Mouse (Mus musculus) adrenal gland, adult 8-10 months (tissue): ENCODE measurements around the gene Vnn3. TPM values are rescaled to one million over a fixed set of nuclear protein-coding genes. Genes with fewer than 3 reads are reported as not detected.

Experiments
- DNase-seq: peaks from one replicate; pipeline ENCODE4 v3.0.0; 2022
- total RNA-seq, 4 experiments: library from RNA; stranded (reverse); gene quantifications; 2 replicates each; pipeline ENCODE4 v1.2.4; 2022

Gene Vnn3
- total RNA-seq, 4 experiments from 2014 or later = 0.74 to 37.9 (median 12.2) TPM

DNA sequence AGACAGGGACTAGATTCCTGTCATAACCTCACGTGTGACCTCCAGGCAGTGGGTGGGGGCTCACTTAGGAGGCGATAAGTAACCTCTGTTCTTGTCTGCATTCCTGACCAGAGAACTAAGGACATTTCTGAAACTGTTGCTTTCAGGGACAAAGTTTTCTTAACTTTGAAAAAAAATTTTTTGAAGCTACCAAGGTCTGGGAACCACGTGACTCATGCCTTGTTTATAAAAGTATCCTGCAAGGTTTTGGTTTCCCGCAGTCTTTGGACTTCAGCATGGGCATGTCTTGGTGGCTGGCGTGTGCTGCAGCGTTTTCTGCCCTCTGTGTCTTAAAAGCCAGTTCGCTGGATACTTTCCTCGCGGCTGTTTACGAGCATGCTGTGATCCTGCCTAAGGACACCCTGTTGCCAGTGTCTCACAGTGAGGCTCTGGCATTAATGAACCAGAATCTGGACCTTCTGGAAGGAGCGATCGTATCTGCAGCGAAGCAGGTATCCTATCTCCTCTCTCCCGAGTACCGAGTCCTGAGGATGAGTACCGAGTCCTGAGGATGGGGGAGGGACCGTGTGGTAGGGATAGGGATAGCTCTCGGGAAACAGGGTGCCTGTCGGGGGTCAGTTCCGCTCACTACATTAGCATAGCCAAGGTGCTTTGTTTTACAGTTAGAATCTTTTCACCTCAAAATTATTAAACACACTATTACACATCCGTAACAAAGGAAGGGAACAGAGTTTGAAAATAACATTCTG, 43.5 kb downstream of the Vnn3 start, which contains the start of gene Vnn1:
Vnn1 (plus strand) TSS at position 88 of the 749 bp plus-strand sequence.
- DNase-seq = peak; percentile 20

DNA sequence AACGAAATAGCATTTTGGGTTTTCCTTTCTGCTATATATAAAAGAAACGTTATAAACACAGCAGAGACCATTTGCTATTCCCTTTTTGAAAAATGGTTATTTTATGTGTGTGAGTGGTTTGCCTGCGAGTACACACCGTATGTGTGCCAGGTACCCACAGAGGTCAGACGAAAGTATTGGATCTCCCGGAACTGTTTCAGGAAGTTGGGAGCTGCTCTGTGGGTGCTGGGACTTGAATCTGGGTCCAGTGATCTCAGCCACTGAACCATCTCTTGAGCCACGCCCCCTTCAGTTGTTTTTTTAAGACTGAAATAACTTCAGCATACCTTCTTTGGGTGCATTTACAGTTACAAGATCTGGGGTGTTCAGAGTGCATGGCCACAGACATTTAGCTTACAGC, 44.1 kb downstream of the Vnn3 start:
- DNase-seq = no peak

DNA sequence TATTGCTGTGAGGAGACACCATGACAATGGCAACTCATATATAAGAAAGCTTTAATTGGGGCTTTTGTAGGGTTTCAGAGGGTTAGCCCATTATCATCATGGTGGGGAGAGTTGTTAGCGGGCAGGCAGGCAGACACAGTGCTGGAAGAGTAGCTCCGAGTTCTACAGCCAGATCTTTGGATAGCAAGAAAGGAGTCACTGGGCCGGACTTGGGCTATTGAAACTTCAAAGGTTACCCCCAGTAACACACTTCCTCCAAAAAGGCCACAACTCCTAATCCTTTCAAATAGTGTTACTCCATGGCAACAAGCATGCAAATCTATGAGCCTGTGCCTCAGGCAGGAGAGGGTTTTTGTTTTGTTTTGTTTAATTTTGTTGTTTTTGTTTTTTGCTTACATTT, 49.9 kb downstream of the Vnn3 start:
- no peak for DNase-seq

DNA sequence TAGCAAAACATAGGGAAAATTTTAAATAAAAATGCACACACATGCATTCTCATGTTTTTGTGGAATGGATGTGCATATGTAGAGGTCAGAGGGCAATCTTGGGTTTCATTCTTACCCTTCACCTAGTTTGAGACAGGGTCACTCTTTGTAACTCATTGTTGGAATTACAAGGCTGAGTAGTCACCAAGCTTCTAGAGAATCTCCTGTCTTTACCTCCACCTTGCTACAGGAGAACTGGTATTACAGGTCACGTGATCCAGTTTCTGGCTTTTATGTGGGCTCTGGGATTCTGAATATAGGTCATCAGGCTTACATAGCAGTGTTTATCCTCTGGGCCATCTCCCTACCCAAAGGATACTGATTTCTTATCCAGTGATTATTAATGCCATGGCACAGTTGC, 54.4 kb downstream of the Vnn3 start:
- DNase-seq = no peak

Other genes starting within 250 kb of the Vnn3 start
- gene Rps12, start 64.2 kb upstream of the Vnn3 start, total RNA-seq = 100 to 1,000 TPM; 283 to 619 (median 405) TPM
- 10 to 100 TPM; 31.3 to 54.2 (median 44.7) TPM for gene Slc18b1, start 54.5 kb upstream of the Vnn3 start, total RNA-seq
- gene Vnn1, start 43.2 kb downstream of the Vnn3 start, total RNA-seq = 10 to 100 TPM; 29.6 to 37.3 (median 32.2) TPM
- not detected for gene Taar1, start 68.9 kb downstream of the Vnn3 start, total RNA-seq
- gene Taar2, start 87.1 kb downstream of the Vnn3 start, total RNA-seq = not detected
- gene Taar3, start 98.1 kb downstream of the Vnn3 start, total RNA-seq = not detected
- not detected for gene Taar4, start 109.0 kb downstream of the Vnn3 start, total RNA-seq
- gene Taar5, start 119.2 kb downstream of the Vnn3 start, total RNA-seq = not detected
- gene Taar6, start 134.2 kb downstream of the Vnn3 start, total RNA-seq = not detected
- not detected for gene Taar7a, start 142.0 kb downstream of the Vnn3 start, total RNA-seq
- gene Taar7b, start 148.5 kb downstream of the Vnn3 start, total RNA-seq = not detected
- gene Taar7d, start 175.8 kb downstream of the Vnn3 start, total RNA-seq = not detected
- not detected for gene Taar7e, start 186.2 kb downstream of the Vnn3 start, total RNA-seq
- not detected for gene Taar7f, start 198.0 kb downstream of the Vnn3 start, total RNA-seq
- not detected for gene Taar8a, start 225.0 kb downstream of the Vnn3 start, total RNA-seq
- gene Taar8b, start 240.8 kb downstream of the Vnn3 start, total RNA-seq = not detected